Mouse (Mus musculus): ENCODE measurements around the gene Dach2. TPM values are rescaled to one million over a fixed set of nuclear protein-coding genes. Genes with fewer than 3 reads are reported as not detected.

The Dach2 gene
- polyA plus RNA-seq, 1 experiment = 0.63 TPM

DNA sequence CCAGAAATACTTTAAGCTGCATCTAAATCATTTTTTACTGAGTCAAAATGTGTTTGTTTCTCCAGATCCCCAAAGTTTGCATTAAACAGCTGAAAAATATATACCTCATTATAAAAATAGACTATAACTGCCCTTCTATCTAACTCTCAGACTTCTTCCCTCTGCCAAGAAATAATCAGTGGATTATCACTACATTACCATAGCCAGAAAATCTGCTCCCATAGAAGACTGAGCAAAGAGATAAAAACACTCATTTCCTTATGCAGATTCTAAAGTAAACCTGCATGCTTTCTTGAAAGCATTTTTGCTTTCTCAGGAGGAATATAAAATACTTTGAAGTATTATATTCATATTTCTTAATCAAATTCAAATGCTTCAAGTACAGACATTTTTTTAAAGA, 368.8 kb downstream of the Dach2 start:
- Histone ChIP-seq H3K36me3 (ENCODE audit: control insufficient read depth, insufficient read depth, low read length, poor library complexity, severe bottlenecking) (no peaks in the 10 kb centered on the region), H3K9ac (ENCODE audit: low read depth, poor library complexity, severe bottlenecking) (no peak overlapping the region), H3K4me3 (ENCODE audit: low read depth, low read length) (no peak overlapping the region)

DNA sequence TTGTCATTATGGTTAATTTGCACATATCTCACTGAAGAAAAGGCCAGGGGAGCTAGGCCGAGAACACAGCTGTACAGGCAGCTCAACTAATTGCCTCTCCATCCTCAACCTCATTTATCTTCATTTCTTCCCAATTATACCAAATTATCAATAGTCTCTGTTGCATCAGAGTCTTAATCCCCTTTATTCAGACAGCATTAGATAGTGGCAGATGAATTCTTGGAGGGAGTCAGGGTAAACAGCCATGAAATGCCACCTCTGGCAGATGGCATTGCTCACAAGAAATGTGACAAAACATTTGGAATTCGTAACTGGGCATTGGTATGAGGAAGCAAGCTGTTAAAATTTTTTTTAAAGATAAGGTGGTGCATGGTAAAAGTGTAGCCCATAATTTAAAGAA, 389.9 kb downstream of the Dach2 start:
- Histone ChIP-seq H3K4me1 (ENCODE audit: control insufficient read depth, insufficient read depth, low read length) (no peaks in the 10 kb centered on the region), H3K27me3 (ENCODE audit: control insufficient read depth, insufficient read depth, low read length, poor library complexity, severe bottlenecking) (no peaks in the 10 kb centered on the region), H3K9ac (ENCODE audit: low read depth, poor library complexity, severe bottlenecking) (no peak overlapping the region), H3K27ac (ENCODE audit: insufficient read depth, low read length) (no peak overlapping the region), H3K36me3 (ENCODE audit: control insufficient read depth, insufficient read depth, low read length, poor library complexity, severe bottlenecking) (no peaks in the 10 kb centered on the region), H3K9me3 (replicated peaks; ENCODE audit: control insufficient read depth, insufficient read depth, low read length, poor library complexity, severe bottlenecking) (no peaks in the 10 kb centered on the region), H3K4me3 (ENCODE audit: low read depth, low read length) (no peak overlapping the region)
- TF ChIP-seq CTCF (IDR thresholded peaks at IDR 0.05; ENCODE audit: low read depth, low read length) = no peak
- no peak for TF ChIP-seq POLR2A (IDR thresholded peaks at IDR 0.05; ENCODE audit: insufficient read depth, low read length)
- TF ChIP-seq EP300 (IDR thresholded peaks at IDR 0.05; ENCODE audit: insufficient read depth, low read depth, low read length) = no peak

More for the DNA sequence above, 368.8 kb downstream of the Dach2 start:
- no peak for TF ChIP-seq EP300 (IDR thresholded peaks at IDR 0.05; ENCODE audit: insufficient read depth, low read depth, low read length)
- TF ChIP-seq CTCF (IDR thresholded peaks at IDR 0.05; ENCODE audit: low read depth, low read length) = no peak
- TF ChIP-seq POLR2A (IDR thresholded peaks at IDR 0.05; ENCODE audit: insufficient read depth, low read length) = no peak
- no peak overlapping the region for H3K27ac ChIP-seq (ENCODE audit: insufficient read depth, low read length)
- no peaks in the 10 kb centered on the region for H3K9me3 ChIP-seq (replicated peaks; ENCODE audit: control insufficient read depth, insufficient read depth, low read length, poor library complexity, severe bottlenecking)
- H3K4me1 ChIP-seq (ENCODE audit: control insufficient read depth, insufficient read depth, low read length) = no peaks in the 10 kb centered on the region
- H3K27me3 ChIP-seq (ENCODE audit: control insufficient read depth, insufficient read depth, low read length, poor library complexity, severe bottlenecking) = no peaks in the 10 kb centered on the region

DNA sequence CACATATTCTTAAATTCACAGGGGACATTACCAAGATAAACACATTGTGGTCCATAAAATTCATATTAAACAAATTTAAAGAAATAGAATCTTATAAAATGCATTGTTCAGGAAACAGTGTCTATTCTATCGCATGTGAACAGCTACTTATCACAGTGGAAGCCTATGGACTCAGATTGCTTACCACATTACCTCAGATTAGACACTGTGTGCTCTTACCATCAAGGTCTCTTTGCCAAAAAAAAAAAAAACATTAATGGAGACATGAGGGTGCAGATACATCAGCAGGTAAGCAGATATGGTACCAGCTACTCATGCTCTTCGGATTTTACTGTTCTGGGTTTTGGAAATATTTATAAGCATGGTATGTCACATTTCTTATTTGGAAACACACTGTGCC, 415.1 kb downstream of the Dach2 start:
- H3K4me3 ChIP-seq (ENCODE audit: low read depth, low read length) = no peak overlapping the region

DNA sequence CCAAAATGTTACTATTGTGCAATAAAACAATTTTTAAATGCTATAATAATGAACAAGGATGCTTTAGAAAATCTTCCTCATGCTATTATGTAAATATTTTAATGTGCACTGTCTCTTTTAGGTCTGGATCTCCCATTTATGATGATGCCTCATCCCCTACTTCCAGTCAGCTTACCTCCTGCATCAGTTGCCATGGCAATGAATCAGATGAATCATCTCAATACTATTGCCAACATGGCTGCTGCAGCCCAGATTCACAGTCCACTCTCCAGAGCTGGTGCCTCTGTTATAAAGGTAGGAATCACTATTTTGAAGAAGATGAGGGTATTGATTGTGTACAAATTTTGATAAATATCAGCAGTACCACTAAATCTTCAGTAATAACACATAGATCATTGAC, 426.8 kb downstream of the Dach2 start:
- no peaks in the 10 kb centered on the region for H3K27me3 ChIP-seq (ENCODE audit: control insufficient read depth, insufficient read depth, low read length, poor library complexity, severe bottlenecking)
- no peaks in the 10 kb centered on the region for H3K9me3 ChIP-seq (replicated peaks; ENCODE audit: control insufficient read depth, insufficient read depth, low read length, poor library complexity, severe bottlenecking)
- H3K27ac ChIP-seq (ENCODE audit: insufficient read depth, low read length) = no peak overlapping the region
- H3K9ac ChIP-seq (ENCODE audit: low read depth, poor library complexity, severe bottlenecking) = no peak overlapping the region
- H3K4me3 ChIP-seq (ENCODE audit: low read depth, low read length) = no peak overlapping the region
- no peaks in the 10 kb centered on the region for H3K36me3 ChIP-seq (ENCODE audit: control insufficient read depth, insufficient read depth, low read length, poor library complexity, severe bottlenecking)
- H3K4me1 ChIP-seq (ENCODE audit: control insufficient read depth, insufficient read depth, low read length) = no peaks in the 10 kb centered on the region
- TF ChIP-seq POLR2A (IDR thresholded peaks at IDR 0.05; ENCODE audit: insufficient read depth, low read length) (no peak), EP300 (IDR thresholded peaks at IDR 0.05; ENCODE audit: insufficient read depth, low read depth, low read length) (no peak), CTCF (IDR thresholded peaks at IDR 0.05; ENCODE audit: low read depth, low read length) (no peak)

More for the DNA sequence above, 415.1 kb downstream of the Dach2 start:
- Histone ChIP-seq H3K27ac (ENCODE audit: insufficient read depth, low read length) (no peak overlapping the region), H3K36me3 (ENCODE audit: control insufficient read depth, insufficient read depth, low read length, poor library complexity, severe bottlenecking) (no peaks in the 10 kb centered on the region), H3K27me3 (ENCODE audit: control insufficient read depth, insufficient read depth, low read length, poor library complexity, severe bottlenecking) (no peaks in the 10 kb centered on the region), H3K9ac (ENCODE audit: low read depth, poor library complexity, severe bottlenecking) (no peak overlapping the region), H3K4me1 (ENCODE audit: control insufficient read depth, insufficient read depth, low read length) (no peaks in the 10 kb centered on the region), H3K9me3 (replicated peaks; ENCODE audit: control insufficient read depth, insufficient read depth, low read length, poor library complexity, severe bottlenecking) (no peaks in the 10 kb centered on the region)
- TF ChIP-seq EP300 (IDR thresholded peaks at IDR 0.05; ENCODE audit: insufficient read depth, low read depth, low read length) (no peak), CTCF (IDR thresholded peaks at IDR 0.05; ENCODE audit: low read depth, low read length) (no peak), POLR2A (IDR thresholded peaks at IDR 0.05; ENCODE audit: insufficient read depth, low read length) (no peak)

DNA sequence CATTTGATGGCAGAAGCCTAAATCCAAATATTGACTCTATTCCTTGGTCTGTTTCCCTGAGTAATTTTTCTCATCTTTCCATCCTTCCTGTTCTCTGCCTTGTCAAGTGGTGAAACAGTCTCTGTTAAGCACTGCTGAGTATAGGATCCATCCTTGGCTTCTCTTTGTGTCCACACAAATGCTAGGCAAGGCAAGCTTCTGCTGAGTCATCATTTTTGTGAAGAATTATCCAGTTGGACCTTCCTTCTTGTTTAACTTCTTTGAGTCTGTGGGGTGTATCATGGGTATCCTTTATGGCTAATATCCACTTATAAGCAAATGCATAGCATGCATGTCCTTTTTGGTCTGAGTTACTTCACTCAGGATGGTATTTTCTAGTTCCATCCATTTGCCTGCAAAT, 449.8 kb downstream of the Dach2 start:
- H3K27me3 ChIP-seq (ENCODE audit: control insufficient read depth, insufficient read depth, low read length, poor library complexity, severe bottlenecking) = no peaks in the 10 kb centered on the region
- no peak overlapping the region for H3K4me3 ChIP-seq (ENCODE audit: low read depth, low read length)
- no peaks in the 10 kb centered on the region for H3K4me1 ChIP-seq (ENCODE audit: control insufficient read depth, insufficient read depth, low read length)
- H3K9ac ChIP-seq (ENCODE audit: low read depth, poor library complexity, severe bottlenecking) = no peak overlapping the region
- TF ChIP-seq POLR2A (IDR thresholded peaks at IDR 0.05; ENCODE audit: insufficient read depth, low read length) (no peak), EP300 (IDR thresholded peaks at IDR 0.05; ENCODE audit: insufficient read depth, low read depth, low read length) (no peak), CTCF (IDR thresholded peaks at IDR 0.05; ENCODE audit: low read depth, low read length) (no peak)
- H3K9me3 ChIP-seq (replicated peaks; ENCODE audit: control insufficient read depth, insufficient read depth, low read length, poor library complexity, severe bottlenecking) = no peaks in the 10 kb centered on the region
- H3K36me3 ChIP-seq (ENCODE audit: control insufficient read depth, insufficient read depth, low read length, poor library complexity, severe bottlenecking) = no peaks in the 10 kb centered on the region
- no peak overlapping the region for H3K27ac ChIP-seq (ENCODE audit: insufficient read depth, low read length)

DNA sequence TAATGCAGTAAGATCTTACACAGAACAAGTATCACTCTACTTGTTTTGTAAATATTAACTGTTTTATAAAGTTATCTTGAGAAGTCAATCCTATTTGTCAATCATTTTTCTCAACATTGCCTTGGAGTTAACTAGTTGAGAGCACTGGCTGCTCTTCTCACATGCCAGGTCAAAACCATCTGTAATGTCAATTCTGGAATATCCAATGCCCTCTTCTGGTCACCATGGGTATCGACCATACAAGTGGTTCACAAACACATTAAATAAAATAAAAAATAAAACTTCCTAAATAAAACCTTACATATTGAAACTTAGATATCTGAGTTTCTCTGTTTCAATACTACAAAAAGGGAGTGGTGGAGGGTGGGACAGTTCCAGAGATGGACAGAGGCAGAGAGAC, 495.0 kb downstream of the Dach2 start:
- no peaks in the 10 kb centered on the region for H3K27me3 ChIP-seq (ENCODE audit: control insufficient read depth, insufficient read depth, low read length, poor library complexity, severe bottlenecking)
- no peak overlapping the region for H3K9ac ChIP-seq (ENCODE audit: low read depth, poor library complexity, severe bottlenecking)
- H3K27ac ChIP-seq (ENCODE audit: insufficient read depth, low read length) = no peak overlapping the region
- H3K4me3 ChIP-seq (ENCODE audit: low read depth, low read length) = no peak overlapping the region
- H3K9me3 ChIP-seq (replicated peaks; ENCODE audit: control insufficient read depth, insufficient read depth, low read length, poor library complexity, severe bottlenecking) = no peaks in the 10 kb centered on the region
- no peaks in the 10 kb centered on the region for H3K36me3 ChIP-seq (ENCODE audit: control insufficient read depth, insufficient read depth, low read length, poor library complexity, severe bottlenecking)
- no peaks in the 10 kb centered on the region for H3K4me1 ChIP-seq (ENCODE audit: control insufficient read depth, insufficient read depth, low read length)
- no peak for TF ChIP-seq POLR2A (IDR thresholded peaks at IDR 0.05; ENCODE audit: insufficient read depth, low read length)

Data from ES-Bruce4 (cell line).